Mouse (Mus musculus) ES-E14 (cell line): Measurements from ENCODE around the gene Smpd2. TPM values are rescaled to one million over a fixed set of nuclear protein-coding genes. Genes with fewer than 3 reads are reported as not detected.

Experiments used
- DNase-seq: peaks from one replicate; pipeline ENCODE4 v3.0.0-alpha.2; 2013; ENCODE audit warnings: low read depth, low spot score
- H3K27ac ChIP-seq: 2 replicates; pipeline ENCODE4 v1.5.1; 2012; ENCODE audit warnings: low read depth, mild to moderate bottlenecking, low read length, moderate library complexity, mixed read lengths; ENCODE audit not compliant: poor library complexity, insufficient read depth, severe bottlenecking
- H3K36me3 ChIP-seq: 2 replicates; pipeline ENCODE4 v1.6.1; 2012; ENCODE audit warnings: mild to moderate bottlenecking, low read length, moderate library complexity, mixed read lengths; ENCODE audit not compliant: control insufficient read depth, poor library complexity, insufficient read depth, severe bottlenecking
- H3K4me1 ChIP-seq, 2 experiments: fragments of 150-350 bp in 1 of 2; sonication (generic) in 1 of 2; 2 replicates each; pipeline ENCODE4 v1.6.1; 2012; ENCODE audit warnings: low read length in 2 of 2, mild to moderate bottlenecking in 1 of 2, mixed read lengths in 1 of 2; ENCODE audit not compliant: control insufficient read depth in 2 of 2, insufficient read depth in 2 of 2, poor library complexity in 1 of 2
- H3K4me3 ChIP-seq, 2 experiments: fragments of 150-350 bp in 1 of 2; sonication (generic) in 1 of 2; 2 replicates each; pipeline ENCODE4 v1.5.1; 2012; ENCODE audit warnings: low read length in 2 of 2, low read depth in 1 of 2, mild to moderate bottlenecking in 1 of 2, mixed read lengths in 1 of 2; ENCODE audit not compliant: insufficient read depth in 1 of 2, poor library complexity in 1 of 2, severe bottlenecking in 1 of 2
- H3K9ac ChIP-seq: 2 replicates; pipeline ENCODE4 v1.6.1; 2012; ENCODE audit warnings: low read depth, mild to moderate bottlenecking, low read length, mixed read lengths; ENCODE audit not compliant: poor library complexity, insufficient read depth, severe bottlenecking
- H3K9me3 ChIP-seq: fragments of 150-350 bp; sonication (generic); 2 replicates; pipeline ENCODE4 v1.6.1; 2012; ENCODE audit warnings: low read depth, mild to moderate bottlenecking, low read length; ENCODE audit not compliant: control insufficient read depth, insufficient read depth
- CHD2 ChIP-seq: IDR thresholded peaks from 2 replicates; pipeline ENCODE4 v1.6.1; 2014; ENCODE audit warnings: mild to moderate bottlenecking, low read depth, low read length, inconsistent platforms
- HCFC1 ChIP-seq: IDR thresholded peaks from 2 replicates; pipeline ENCODE4 v1.6.1; 2012; ENCODE audit warnings: low read length, inconsistent platforms, borderline replicate concordance; ENCODE audit not compliant: insufficient read depth
- MAFK ChIP-seq: IDR thresholded peaks from 2 replicates; pipeline ENCODE4 v1.6.1; 2014; ENCODE audit warnings: mild to moderate bottlenecking, low read depth, low read length, inconsistent platforms; ENCODE audit not compliant: insufficient read depth
- ZC3H11A ChIP-seq: IDR thresholded peaks from 2 replicates; pipeline ENCODE4 v1.6.1; 2012; ENCODE audit warnings: low read depth, mild to moderate bottlenecking, inconsistent platforms, low read length, borderline replicate concordance
- ZNF384 ChIP-seq: IDR thresholded peaks from 2 replicates; pipeline ENCODE4 v1.6.1; 2012; ENCODE audit warnings: low read depth, low read length, inconsistent platforms
- in situ Hi-C, 2 experiments: fragments of 600-800 bp; cut with MboI; formaldehyde crosslinking; loops; one replicate each; pipeline ENCODE4 v1.15.1; 2025; ENCODE audit warnings: low sequenced_read_pairs in 2 of 2, inconsistent platforms in 1 of 2; ENCODE audit not compliant: unreplicated experiment in 2 of 2
- total RNA-seq: library from RNA; depleted of rRNA; stranded (reverse); fragments of 300-350 nt; gene quantifications from 2 replicates; pipeline ENCODE4 v1.2.3, GENCODE M21; 2012

Smpd2 gene
- total RNA-seq, 1 experiment: 31.7 TPM

DNA sequence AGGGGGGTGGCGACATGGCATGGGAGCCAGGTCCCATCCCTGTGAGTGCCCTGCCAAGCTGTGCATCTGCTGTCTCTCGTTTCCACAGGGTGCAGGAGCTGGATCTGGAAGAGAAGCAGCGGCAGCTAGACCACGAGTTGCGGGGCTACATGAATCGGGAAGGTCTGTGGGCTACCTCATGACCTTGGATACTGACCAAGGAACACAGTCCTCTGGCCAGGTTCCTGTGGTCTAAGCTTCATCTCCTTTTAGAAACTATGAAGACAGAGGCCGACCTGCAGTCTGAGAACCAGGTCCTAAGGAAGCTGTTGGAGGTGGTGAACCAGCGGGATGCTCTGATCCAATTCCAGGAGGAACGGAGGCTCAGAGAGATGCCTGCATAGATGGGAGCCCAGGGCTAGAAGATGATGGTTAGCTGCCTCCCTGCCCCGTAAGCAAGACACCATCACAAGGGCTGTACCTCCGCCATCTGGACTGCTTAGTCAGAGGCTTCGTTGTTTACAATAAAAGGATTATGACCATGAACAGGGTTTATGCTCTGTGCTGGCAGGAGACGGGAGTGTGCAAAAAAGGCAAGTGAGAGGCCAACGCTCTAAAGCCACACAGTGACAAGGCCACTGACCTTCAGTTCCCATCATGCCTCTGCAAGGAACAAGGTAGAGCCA lies 3.5 kb downstream of the Smpd2 start:
- peaks cover 4 to 12% of the 10 kb centered on the region in 2 experiments; a peak in 1 of 4 replicates for H3K4me1 ChIP-seq
- peaks cover 43% of the 10 kb centered on the region for H3K36me3 ChIP-seq
- no peak for TF ChIP-seq ZC3H11A
- TF ChIP-seq CHD2: no peak
- no peak for TF ChIP-seq MAFK
- TF ChIP-seq ZNF384: no peak
- TF ChIP-seq HCFC1: no peak
- in situ Hi-C loops: no loop called here
- H3K27ac ChIP-seq: no peak overlapping the region
- H3K4me3 ChIP-seq: no peak overlapping the region
- no peak overlapping the region for H3K9ac ChIP-seq
- DNase-seq: no peak
- no peaks in the 10 kb centered on the region for H3K9me3 ChIP-seq

DNA sequence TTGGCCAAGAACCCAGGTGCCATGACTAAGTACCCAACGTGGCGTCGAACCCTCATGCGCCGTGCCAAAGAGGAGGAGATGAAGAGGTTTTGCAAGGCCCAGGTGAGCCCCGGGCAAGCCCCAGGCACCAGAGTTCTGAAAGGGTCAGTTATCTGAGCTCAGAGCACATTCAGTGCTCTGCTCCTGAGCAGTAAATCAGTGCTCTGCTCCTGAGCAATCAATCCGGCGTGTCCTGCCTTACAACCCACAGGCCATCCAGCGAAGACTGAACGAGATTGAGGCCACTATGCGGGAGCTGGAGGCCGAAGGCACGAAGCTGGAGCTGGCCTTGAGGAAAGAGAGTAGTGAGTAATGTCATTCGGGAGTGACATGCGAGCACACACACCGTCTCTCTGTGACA lies 4.4 kb downstream of the Smpd2 start:
- no peak overlapping the region for H3K27ac ChIP-seq
- in situ Hi-C loops: no loop called here

DNA sequence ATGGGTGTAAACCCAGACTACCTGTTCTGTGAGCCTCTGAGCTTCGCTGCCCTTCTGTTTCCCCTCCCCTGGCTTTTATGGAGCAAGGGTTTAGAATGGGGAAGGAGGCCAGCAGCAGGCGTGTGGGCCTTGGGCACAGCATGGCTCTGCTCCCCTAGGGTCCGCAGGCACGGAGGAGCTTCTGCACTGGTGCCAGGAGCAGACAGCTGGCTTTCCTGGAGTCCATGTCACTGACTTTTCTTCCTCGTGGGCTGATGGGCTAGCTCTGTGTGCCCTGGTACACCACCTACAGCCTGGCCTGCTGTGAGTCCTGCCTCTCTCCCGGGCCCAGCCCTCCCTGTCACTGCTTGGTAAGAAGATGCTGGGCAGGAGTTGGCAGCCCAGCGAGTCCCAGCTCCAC lies 7.7 kb downstream of the Smpd2 start:
- TF ChIP-seq MAFK: no peak
- TF ChIP-seq ZNF384: no peak
- no peak for TF ChIP-seq CHD2
- no peak for TF ChIP-seq HCFC1
- no peak for TF ChIP-seq ZC3H11A
- Histone ChIP-seq H3K27ac (no peak overlapping the region), H3K9me3 (no peaks in the 10 kb centered on the region), H3K9ac (no peak overlapping the region), H3K36me3 (peaks cover 31% of the 10 kb centered on the region), H3K4me3 (no peak overlapping the region), H3K4me1 (peaks cover 0 to 16% of the 10 kb centered on the region in 2 experiments; a peak in 1 of 4 replicates)
- in situ Hi-C loops: no loop called here
- no peak for DNase-seq

More for the DNA sequence above, 4.4 kb downstream of the Smpd2 start:
- Histone ChIP-seq H3K4me3 (no peak overlapping the region), H3K9me3 (no peaks in the 10 kb centered on the region), H3K36me3 (peaks cover 43% of the 10 kb centered on the region), H3K9ac (no peak overlapping the region), H3K4me1 (peaks cover 3 to 15% of the 10 kb centered on the region in 2 experiments; a peak in 1 of 4 replicates)
- no peak for DNase-seq
- no peak for TF ChIP-seq MAFK
- no peak for TF ChIP-seq CHD2
- TF ChIP-seq HCFC1: no peak
- TF ChIP-seq ZNF384: no peak
- TF ChIP-seq ZC3H11A: no peak

DNA sequence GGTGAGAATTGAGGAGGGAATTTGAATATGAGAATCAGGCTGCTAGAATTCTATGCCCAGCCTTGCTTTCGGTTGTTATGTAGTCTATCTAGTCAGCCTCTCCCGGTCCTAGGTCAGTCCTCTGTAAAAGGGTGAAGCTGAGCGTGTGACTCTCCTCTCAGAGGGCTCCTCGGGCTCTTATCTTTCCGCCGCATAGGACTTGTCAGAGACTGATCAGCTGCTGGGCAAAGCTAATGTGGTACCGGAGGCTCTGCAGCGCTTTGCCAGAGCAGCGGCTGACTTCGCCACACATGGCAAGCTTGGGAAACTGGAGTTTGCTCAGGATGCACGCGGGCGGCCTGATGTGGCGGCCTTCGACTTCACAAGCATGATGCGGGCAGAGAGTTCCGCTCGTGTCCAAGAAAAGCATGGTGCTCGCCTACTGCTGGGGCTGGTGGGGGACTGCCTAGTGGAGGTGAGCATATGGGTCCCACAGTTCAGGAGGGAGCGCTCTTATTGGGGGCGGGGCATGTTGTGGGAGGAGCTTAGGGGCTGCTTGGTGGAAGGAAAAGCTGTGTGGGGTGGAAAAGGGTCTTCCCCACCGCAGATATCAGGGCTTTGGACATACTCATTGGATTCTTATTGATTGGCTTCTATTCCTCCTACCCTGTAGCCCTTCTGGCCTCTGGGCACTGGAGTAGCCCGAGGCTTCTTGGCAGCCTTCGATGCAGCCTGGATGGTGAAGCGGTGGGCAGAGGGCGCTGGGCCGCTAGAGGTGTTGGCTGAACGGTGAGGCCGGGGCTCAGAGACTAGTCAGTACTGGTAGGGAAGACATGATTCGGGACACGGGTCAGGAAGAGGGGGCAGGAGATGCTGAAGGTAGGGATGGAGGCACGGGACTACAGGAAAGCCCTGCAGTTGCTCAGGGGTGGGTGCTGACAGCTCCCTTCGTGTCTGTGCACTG lies 9.0 kb downstream of the Smpd2 start:
- TF ChIP-seq CHD2 (no peak), HCFC1 (no peak), MAFK (no peak), ZNF384 (no peak), ZC3H11A (no peak)
- in situ Hi-C loops: no loop called here
- Histone ChIP-seq H3K27ac (no peak overlapping the region), H3K9ac (peak overlapping the region; percentile 34; the same call in 1 of the 2 replicates), H3K4me3 (peak overlapping the region; percentile 52 to 59; a peak in 3 of 4 replicates), H3K36me3 (peaks cover 20% of the 10 kb centered on the region; the same call in 1 of the 2 replicates), H3K9me3 (no peaks in the 10 kb centered on the region), H3K4me1 (peaks cover 0 to 19% of the 10 kb centered on the region in 2 experiments; a peak in 1 of 4 replicates)
- no peak for DNase-seq
